Mouse (Mus musculus): ENCODE measurements around the gene Grid1. TPM values are rescaled to one million over a fixed set of nuclear protein-coding genes. Genes with fewer than 3 reads are reported as not detected.

Gene Grid1
- polyA plus RNA-seq, 1 experiment: not detected

- WGBS: 75% methylated on average over 5 of the region's 5 CpGs
- H3K4me3 ChIP-seq (ENCODE audit: insufficient read depth, low read depth, low read length): no peak overlapping the region
- no peak overlapping the region for H3K27ac ChIP-seq (ENCODE audit: insufficient read depth, low read depth, low read length)
- H3K4me1 ChIP-seq (ENCODE audit: control insufficient read depth, insufficient read depth, low read length): no peaks in the 10 kb centered on the region
- TF ChIP-seq POLR2A (IDR thresholded peaks at IDR 0.05; ENCODE audit: insufficient read depth, low read depth, low read length) (no peak), CTCF (IDR thresholded peaks at IDR 0.05; ENCODE audit: insufficient read depth, low read depth, low read length) (no peak)
Measured at GRCm38 (mm10) chr14:35044268-35044667, 224.4 kb downstream of the Grid1 start.

DNA sequence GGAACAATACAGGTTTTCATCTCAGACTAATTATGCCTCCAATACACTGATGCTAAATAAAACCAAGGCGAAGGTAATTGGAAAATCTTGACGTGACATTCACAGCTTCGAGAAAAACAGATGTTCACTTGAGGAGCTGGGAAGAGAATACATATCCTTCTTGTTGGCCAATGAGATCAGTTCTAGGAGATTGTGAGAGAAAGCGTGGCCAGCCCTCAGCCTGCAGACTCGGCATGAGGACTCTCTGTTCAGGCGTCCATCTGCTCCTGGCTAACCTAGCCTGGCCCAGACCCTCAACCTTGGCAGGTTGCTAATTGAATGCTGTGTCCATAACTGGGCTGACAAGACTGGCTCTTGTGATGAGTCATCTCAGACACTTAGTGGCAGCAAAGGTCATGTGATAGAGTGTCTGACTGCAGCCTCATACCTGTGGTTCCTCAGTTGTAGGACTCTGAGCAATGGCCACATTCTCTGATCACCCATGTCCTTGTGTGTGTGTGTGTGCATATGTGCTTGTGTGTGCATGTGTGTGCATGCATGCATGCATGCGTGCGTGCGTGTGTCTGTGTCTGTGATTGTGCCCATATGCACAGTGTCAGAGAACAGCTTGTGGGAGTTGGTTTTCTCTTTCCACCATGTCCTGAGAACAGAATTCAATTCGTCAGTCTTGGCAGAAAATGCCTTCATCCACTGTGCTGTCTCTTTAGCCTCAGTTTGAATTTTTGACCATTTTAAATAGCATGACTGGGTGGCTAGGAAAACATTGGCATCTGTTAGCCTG, 225.2 kb downstream of the Grid1 start:
- no peak overlapping the region for H3K27ac ChIP-seq (ENCODE audit: insufficient read depth, low read depth, low read length)
- H3K4me1 ChIP-seq (ENCODE audit: control insufficient read depth, insufficient read depth, low read length): no peaks in the 10 kb centered on the region
- 77% methylated on average over 10 of the region's 10 CpGs for WGBS
- TF ChIP-seq CTCF (IDR thresholded peaks at IDR 0.05; ENCODE audit: insufficient read depth, low read depth, low read length) (no peak), POLR2A (IDR thresholded peaks at IDR 0.05; ENCODE audit: insufficient read depth, low read depth, low read length) (no peak)
- H3K4me3 ChIP-seq (ENCODE audit: insufficient read depth, low read depth, low read length): no peak overlapping the region

GRCm38 (mm10) chr14:35049231-35049630, 229.3 kb downstream of the Grid1 start:
- Histone ChIP-seq H3K4me3 (ENCODE audit: insufficient read depth, low read depth, low read length) (no peak overlapping the region), H3K27ac (ENCODE audit: insufficient read depth, low read depth, low read length) (no peak overlapping the region), H3K4me1 (ENCODE audit: control insufficient read depth, insufficient read depth, low read length) (no peaks in the 10 kb centered on the region)
- no peak for TF ChIP-seq CTCF (IDR thresholded peaks at IDR 0.05; ENCODE audit: insufficient read depth, low read depth, low read length)
- TF ChIP-seq POLR2A (IDR thresholded peaks at IDR 0.05; ENCODE audit: insufficient read depth, low read depth, low read length): no peak
- 93% methylated on average over 8 of the region's 8 CpGs for WGBS

DNA sequence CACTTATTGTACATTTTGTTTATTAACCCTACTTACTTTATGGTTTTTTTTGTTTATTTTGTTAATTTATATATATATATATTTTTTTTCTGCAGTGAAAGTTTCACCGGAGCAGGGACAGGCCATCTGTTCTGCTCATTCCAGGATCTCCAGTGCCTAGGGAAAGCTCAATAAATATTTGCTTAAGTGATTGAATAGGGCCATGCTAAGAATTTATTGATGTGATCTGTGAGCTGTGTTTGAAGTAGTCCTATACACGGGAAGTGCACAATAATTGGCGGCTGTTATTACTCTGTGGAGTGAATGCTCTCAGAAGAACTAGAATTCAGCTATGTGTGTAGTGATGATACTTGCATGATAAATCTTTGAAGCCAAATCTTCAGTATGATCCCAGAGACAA, 234.2 kb downstream of the Grid1 start:
- Histone ChIP-seq H3K4me3 (ENCODE audit: insufficient read depth, low read depth, low read length) (no peak overlapping the region), H3K4me1 (ENCODE audit: control insufficient read depth, insufficient read depth, low read length) (no peaks in the 10 kb centered on the region), H3K27ac (ENCODE audit: insufficient read depth, low read depth, low read length) (no peak overlapping the region)
- WGBS: 90% methylated on average over 3 of the region's 3 CpGs
- TF ChIP-seq CTCF (IDR thresholded peaks at IDR 0.05; ENCODE audit: insufficient read depth, low read depth, low read length): no peak
- no peak for TF ChIP-seq POLR2A (IDR thresholded peaks at IDR 0.05; ENCODE audit: insufficient read depth, low read depth, low read length)

GRCm38 (mm10) chr14:35074636-35075035, 254.7 kb downstream of the Grid1 start:
- no peaks in the 10 kb centered on the region; the same call in 1 of the 2 replicates for H3K4me1 ChIP-seq (ENCODE audit: control insufficient read depth, insufficient read depth, low read length)
- TF ChIP-seq CTCF (IDR thresholded peaks at IDR 0.05; ENCODE audit: insufficient read depth, low read depth, low read length): no peak
- no peak for TF ChIP-seq POLR2A (IDR thresholded peaks at IDR 0.05; ENCODE audit: insufficient read depth, low read depth, low read length)
- H3K27ac ChIP-seq (ENCODE audit: insufficient read depth, low read depth, low read length): no peak overlapping the region
- no peak overlapping the region for H3K4me3 ChIP-seq (ENCODE audit: insufficient read depth, low read depth, low read length)
- WGBS: 66% methylated on average over 6 of the region's 6 CpGs

DNA sequence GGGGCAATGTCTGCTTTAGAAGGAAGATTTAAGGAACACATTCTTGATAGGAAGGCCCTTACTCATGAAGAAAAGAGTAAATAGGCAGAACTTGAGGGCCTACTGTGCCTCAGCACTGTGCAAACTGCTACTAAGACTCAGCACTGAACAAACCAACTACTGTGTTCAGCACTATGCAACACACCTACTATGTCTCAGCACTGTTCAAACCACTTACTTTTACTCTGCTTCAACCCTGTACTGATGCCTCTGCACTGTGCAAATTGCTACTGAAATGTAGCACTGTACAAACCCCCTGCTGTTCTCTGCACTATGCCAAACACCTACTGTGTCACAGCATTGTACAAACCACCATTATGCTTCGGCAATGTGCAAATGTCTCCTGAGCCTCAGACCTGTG, 260.0 kb downstream of the Grid1 start:
- no peak overlapping the region for H3K4me3 ChIP-seq (ENCODE audit: insufficient read depth, low read depth, low read length)
- H3K27ac ChIP-seq (ENCODE audit: insufficient read depth, low read depth, low read length): no peak overlapping the region
- no peaks in the 10 kb centered on the region for H3K4me1 ChIP-seq (ENCODE audit: control insufficient read depth, insufficient read depth, low read length)
- WGBS: 61% methylated on average over 1 of the region's 1 CpGs
- TF ChIP-seq CTCF (IDR thresholded peaks at IDR 0.05; ENCODE audit: insufficient read depth, low read depth, low read length) (no peak), POLR2A (IDR thresholded peaks at IDR 0.05; ENCODE audit: insufficient read depth, low read depth, low read length) (no peak)

- H3K4me3 ChIP-seq (ENCODE audit: insufficient read depth, low read depth, low read length): no peak overlapping the region
- H3K27ac ChIP-seq (ENCODE audit: insufficient read depth, low read depth, low read length): no peak overlapping the region
- no peaks in the 10 kb centered on the region for H3K4me1 ChIP-seq (ENCODE audit: control insufficient read depth, insufficient read depth, low read length)
- WGBS: 90% methylated on average over 4 of the region's 4 CpGs
- no peak for TF ChIP-seq CTCF (IDR thresholded peaks at IDR 0.05; ENCODE audit: insufficient read depth, low read depth, low read length)
Measured at GRCm38 (mm10) chr14:35092646-35093045, 272.7 kb downstream of the Grid1 start.

DNA sequence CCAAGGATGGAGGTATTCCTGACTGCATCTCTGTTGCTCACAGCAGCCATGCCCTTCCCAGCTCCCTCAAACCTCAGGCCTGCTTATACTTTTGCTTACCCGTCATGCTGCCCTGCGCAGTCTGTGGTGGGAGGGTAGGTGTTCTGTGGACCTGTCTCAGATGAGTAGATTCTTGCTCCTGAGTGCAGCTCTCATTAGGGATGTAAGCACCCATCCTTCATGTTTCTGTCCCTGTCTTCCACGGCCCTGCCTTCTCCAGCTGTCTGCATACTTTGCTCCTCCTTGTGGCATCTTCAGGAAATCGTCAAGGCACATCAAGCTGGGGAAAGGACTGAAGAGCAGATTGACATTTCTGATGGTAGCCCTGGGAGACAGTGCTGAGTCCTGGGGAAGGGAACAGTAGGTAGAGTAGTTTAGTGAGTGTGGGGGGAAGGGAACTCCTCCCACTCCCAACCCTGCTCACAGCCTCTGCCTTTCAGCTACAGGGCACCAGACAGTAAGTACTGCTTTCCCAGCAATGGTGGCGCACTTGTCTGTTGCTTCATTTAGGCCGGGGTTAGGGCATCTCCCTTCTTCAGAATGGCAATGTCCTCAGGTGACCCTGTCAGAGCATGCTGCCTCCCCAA, 273.8 kb downstream of the Grid1 start:
- TF ChIP-seq POLR2A (IDR thresholded peaks at IDR 0.05; ENCODE audit: insufficient read depth, low read depth, low read length) (no peak), CTCF (IDR thresholded peaks at IDR 0.05; ENCODE audit: insufficient read depth, low read depth, low read length) (no peak)
- no peak overlapping the region for H3K27ac ChIP-seq (ENCODE audit: insufficient read depth, low read depth, low read length)
- H3K4me3 ChIP-seq (ENCODE audit: insufficient read depth, low read depth, low read length): no peak overlapping the region
- H3K4me1 ChIP-seq (ENCODE audit: control insufficient read depth, insufficient read depth, low read length): no peaks in the 10 kb centered on the region
- WGBS: 86% methylated on average over 6 of the region's 6 CpGs

GRCm38 (mm10) chr14:35095506-35096059, 275.7 kb downstream of the Grid1 start:
- H3K27ac ChIP-seq (ENCODE audit: insufficient read depth, low read depth, low read length): no peak overlapping the region
- WGBS: 49% methylated on average over 9 of the region's 9 CpGs
- no peaks in the 10 kb centered on the region for H3K4me1 ChIP-seq (ENCODE audit: control insufficient read depth, insufficient read depth, low read length)
- no peak for TF ChIP-seq POLR2A (IDR thresholded peaks at IDR 0.05; ENCODE audit: insufficient read depth, low read depth, low read length)
- TF ChIP-seq CTCF (IDR thresholded peaks at IDR 0.05; ENCODE audit: insufficient read depth, low read depth, low read length): no peak
- H3K4me3 ChIP-seq (ENCODE audit: insufficient read depth, low read depth, low read length): no peak overlapping the region
